Mouse (Mus musculus) liver, adult 2 months (tissue): Measurements from ENCODE around the gene 5730455P16Rik.

Experiments
- CTCF ChIP-seq: fragments of 200-500 bp; IDR thresholded peaks from 2 replicates; pipeline ENCODE4 v1.5.1; 2011; ENCODE audit warnings: low read depth, low read length, control low read depth
- POLR2A ChIP-seq: fragments of 200-500 bp; IDR thresholded peaks from 2 replicates; pipeline ENCODE4 v1.6.1; 2011; ENCODE audit warnings: low read length, control low read depth; ENCODE audit not compliant: insufficient read depth; ENCODE audit errors: extremely low read depth

GRCm38 (mm10) chr11:80417085-80417484 lies 39.3 kb upstream of the 5730455P16Rik start:
- TF ChIP-seq POLR2A: no peak
- no peak for TF ChIP-seq CTCF
